Mouse (Mus musculus) E14TG2a.4 (cell line): ENCODE results near the gene Syt17.

Source experiments
- CTCF ChIP-seq: conservative IDR thresholded peaks from 2 replicates; pipeline ENCODE4 v1.5.1; 2014; ENCODE audit warnings: low read length
- NANOG ChIP-seq: IDR thresholded peaks from 2 replicates; pipeline ENCODE4 v1.6.1; 2014; ENCODE audit warnings: borderline replicate concordance, low read length, mixed read lengths
- POU5F1 ChIP-seq: IDR thresholded peaks from 2 replicates; pipeline ENCODE4 v1.6.1; 2014; ENCODE audit warnings: low read length, borderline replicate concordance

DNA sequence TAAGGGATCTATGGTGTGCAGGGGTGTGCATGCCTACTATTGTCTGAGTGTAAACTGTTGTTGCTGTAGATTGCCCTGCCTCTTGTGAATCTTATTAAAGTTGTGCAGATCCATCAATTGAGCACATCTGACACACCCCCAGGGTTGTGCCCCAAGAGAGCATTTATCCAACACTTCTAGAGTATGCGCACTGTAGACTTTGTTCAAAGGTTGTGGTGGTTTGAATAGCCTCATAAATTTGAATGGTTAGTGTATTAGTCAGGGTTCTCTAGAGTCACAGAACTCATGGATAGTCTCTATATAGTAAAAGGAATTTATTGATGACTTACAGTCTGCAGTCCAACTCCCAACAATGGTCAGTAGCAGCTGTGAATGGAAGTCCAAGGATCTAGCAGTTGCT is 24.9 kb upstream of the Syt17 start:
- no peak for TF ChIP-seq CTCF
- TF ChIP-seq NANOG: no peak
- TF ChIP-seq POU5F1: no peak
